Mouse (Mus musculus): Measurements from ENCODE around the gene Nsd1.

Nsd1 gene

DNA sequence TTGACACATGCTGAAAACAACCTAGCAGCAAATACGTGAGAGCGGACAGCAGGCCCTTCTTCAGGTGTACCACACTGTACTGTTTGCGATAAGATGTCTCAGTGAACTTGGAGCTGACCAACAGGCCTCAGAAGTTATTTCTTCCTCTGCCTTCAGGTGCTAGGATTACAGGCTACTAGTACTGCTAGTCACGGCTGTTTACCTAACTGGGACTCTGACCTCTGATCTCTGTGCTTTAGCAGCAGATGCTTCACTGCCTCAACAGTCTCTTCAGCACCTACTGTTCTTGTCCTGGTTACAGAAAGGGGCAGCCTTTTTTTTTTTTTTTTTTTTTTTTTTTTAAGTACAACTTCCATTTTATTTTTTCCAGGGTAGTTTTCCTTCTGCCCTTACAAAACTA lies 43.2 kb downstream of the Nsd1 start:
- DNase-seq (ENCODE audit: low read depth, low spot score): peak; percentile 26

DNA sequence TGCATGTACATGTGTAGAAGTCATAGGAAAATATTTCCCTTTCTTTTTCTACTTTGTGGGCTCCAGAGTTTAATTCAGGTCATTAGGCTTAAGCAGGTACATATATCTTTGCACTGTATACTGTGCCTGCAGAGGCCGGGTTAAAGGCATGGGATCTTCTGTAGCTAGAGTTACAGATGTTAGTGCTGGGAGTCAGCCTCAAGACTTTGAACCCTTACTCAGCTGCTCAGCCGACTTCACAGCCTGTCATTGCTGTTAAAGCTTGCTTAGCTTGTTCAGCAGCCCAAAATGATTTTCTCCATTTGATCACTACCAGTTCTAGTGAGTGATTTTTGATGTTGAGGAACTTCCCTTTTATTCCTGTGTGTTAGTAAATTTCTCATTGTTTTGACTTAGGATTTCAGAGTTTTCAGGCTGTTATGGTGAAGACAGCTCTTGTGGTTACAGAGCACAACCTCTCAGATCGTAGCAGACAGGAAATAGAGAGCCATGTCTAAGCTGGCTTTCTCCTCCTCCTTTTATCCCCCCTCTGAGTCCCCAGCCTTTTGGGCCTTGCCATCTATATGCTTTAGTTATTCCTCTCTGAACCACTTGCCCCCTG lies 45.6 kb downstream of the Nsd1 start:
- DNase-seq (ENCODE audit: low read depth, low spot score): no peak

DNA sequence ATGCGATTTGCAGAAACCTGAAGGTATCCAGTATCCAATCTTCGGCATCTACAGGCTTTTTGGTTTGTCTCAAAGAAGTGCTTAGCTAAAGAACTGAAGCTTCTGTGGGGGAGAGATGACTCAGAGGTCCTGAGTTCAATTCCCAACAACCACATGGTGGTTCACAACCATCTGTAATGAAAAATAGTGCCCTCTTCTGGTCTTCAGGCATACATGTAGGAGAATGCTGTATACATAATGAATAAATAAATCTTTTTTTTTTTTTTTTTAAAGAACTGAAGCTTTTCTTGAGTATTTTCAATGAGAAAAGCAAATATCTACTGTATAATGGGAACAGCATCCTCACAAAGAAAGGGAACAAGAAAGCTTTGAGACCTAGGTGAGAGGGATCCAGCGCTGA lies 49.1 kb downstream of the Nsd1 start:
- DNase-seq (ENCODE audit: low read depth, low spot score): no peak

DNA sequence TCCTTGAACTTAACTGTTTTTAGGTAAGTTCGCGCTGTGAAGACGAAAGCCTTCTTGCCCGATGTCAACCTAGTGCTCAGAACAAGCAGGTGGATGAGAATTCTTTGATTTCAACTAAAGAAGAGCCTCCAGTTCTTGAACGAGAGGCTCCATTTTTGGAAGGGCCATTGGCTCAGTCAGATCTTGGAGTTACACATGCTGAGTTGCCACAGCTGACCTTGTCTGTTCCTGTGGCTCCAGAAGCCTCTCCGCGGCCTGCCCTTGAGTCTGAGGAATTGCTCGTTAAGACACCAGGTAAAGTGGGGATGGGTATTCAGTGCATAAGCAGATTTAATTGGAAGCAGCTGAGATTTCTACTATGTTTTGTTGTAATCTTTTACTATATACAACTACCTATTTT lies 51.9 kb downstream of the Nsd1 start:
- DNase-seq (ENCODE audit: low read depth, low spot score): no peak

DNA sequence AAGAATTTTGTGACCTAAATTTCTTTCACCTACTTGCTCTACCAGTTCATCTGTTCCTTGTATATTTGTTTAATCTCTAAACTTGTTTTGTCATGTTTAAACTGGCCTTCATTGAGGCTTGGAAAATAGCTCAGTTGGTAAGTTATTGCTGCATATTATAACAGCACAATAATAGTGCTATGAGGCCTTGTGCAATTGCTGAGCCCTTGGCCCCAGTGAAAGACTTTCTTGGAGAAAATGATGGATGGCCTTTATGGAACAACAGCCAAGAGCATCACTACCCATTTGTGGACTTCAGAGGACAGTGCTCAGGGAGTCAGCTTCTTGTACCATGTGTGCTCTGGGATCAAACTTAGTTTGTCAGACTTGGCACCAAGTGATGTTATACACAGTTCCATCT lies 52.5 kb downstream of the Nsd1 start:
- DNase-seq (ENCODE audit: low read depth, low spot score): no peak

DNA sequence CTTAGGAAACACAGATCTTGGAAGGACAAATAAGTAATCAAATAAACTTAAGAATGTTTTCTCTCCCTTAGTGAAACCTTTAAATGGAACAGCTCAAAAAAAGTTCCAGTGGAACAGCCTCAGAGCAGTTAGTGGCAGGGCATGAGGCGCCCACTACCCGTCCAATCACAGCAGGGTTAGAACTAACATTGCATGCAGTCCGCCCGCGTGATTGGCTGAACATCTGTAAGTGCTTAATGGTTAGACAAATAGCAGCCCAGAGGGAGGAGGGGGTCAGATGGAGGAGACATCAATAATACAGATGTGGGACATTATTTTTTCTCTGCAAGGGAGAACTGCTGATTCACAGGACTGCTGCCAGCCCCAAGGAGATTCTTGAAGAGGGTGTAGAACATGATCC lies 67.6 kb downstream of the Nsd1 start:
- peak; percentile 55 for DNase-seq (ENCODE audit: low read depth, low spot score)

DNA sequence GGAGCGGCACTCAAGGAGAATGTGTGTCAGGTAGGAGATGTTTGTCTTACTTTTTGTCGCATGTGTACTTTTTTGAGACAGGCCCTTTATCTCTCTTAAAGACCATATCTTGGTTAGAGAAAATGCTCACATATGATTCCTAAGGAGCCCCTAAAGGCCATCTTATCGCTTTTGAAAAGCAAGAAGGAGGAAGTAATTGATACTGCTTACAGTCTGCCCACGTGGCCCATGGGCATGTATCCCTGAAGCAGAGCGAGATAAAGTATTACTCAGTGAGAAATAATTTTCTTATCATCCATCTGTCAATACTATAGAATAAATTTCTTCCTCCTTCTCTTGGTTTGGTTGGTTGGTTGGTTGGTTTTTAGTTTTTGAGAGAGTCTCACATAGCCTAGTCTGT lies 68.1 kb downstream of the Nsd1 start:
- DNase-seq (ENCODE audit: low read depth, low spot score): no peak

DNA sequence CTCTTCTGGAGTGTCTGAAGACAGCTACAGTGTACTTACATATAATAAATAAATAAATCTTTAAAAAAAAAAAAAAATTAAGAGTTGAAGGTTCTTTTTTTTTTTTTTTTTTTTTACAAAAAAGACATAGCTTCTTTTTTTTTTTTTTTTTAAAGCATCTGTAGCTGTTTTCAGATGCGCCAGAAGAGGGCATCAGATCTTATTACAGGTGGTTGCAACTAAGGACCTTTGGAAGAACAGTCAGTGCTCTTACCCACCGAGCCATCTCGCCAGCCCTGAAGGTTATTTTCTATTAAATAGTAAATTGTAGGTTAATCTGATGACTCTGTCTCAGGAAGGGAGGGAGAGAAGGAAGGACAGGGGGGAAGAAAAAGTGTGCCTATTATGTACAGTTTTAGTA lies 79.3 kb downstream of the Nsd1 start:
- DNase-seq (ENCODE audit: low read depth, low spot score): peak; percentile 54

DNA sequence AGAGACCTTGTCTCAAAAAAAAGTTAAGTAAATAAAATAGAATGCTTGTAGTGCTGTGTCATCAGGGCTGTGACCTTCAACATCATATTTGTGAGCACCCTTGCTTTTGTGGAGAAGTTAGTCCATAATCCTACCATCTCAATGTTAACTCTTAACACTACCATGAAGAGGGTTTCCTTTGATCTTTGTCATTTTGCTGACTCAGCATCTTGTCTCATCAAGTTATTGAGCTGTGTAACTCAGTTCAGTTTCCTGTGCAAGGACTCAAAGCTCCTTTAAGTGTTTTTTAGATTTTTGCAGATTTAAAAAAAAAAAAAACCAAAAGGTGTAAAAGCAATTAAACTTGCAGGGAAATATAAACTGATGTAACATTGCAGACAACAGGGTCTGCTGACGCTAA lies 87.2 kb downstream of the Nsd1 start:
- DNase-seq (ENCODE audit: low read depth, low spot score): no peak

DNA sequence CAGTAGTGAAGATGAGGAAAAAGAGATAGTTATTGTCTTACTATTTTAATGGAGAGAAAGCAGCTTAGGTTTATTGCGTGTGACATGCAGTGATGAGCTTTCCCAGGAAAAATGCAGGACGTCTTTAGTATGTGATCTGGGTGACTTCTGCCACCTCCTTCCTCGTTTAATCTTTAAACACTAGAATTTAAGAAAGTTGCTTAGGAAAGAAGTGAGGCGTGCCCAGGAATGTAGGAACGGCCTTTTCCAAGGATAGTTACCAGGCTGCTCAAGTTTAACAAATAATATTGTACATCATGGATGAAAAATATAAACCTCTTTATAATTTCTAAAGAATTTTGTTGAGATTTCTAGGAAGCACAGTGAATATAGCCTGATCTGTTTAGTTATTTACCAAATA lies 91.3 kb downstream of the Nsd1 start:
- DNase-seq (ENCODE audit: low read depth, low spot score): no peak

DNA sequence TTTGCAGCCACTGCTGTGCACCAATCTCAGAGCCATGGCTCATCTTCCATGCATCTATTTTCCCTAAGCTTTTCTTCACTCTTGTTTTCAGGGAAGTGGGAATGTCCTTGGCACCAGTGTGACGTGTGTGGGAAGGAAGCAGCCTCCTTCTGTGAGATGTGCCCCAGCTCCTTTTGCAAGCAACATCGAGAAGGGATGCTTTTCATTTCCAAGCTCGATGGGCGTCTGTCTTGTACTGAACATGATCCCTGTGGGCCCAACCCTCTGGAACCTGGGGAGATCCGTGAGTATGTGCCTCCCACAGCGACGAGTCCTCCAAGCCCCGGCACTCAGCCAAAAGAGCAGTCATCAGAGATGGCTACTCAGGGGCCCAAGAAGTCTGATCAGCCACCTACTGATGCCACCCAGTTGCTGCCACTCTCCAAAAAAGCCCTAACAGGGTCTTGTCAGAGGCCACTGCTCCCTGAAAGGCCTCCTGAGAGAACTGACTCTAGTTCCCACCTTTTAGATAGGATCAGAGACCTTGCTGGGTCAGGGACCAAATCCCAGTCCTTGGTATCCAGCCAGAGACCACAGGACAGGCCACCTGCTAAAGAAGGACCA lies 102.5 kb downstream of the Nsd1 start:
- no peak for DNase-seq (ENCODE audit: low read depth, low spot score)

DNA sequence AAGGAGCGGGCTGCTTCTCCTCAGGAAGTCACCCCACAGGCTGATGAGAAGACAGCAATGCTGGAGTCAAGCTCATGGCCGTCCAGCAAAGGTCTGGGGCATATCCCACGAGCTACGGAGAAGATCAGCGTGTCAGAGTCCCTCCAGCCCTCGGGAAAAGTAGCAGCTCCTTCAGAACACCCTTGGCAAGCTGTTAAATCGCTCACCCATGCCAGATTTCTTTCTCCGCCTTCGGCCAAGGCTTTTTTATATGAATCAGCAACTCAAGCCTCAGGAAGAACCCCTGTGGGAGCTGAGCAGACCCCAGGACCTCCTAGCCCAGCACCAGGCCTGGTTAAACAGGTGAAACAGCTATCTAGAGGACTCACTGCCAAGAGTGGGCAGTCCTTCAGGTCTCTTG lies 103.5 kb downstream of the Nsd1 start:
- DNase-seq (ENCODE audit: low read depth, low spot score): no peak

DNA sequence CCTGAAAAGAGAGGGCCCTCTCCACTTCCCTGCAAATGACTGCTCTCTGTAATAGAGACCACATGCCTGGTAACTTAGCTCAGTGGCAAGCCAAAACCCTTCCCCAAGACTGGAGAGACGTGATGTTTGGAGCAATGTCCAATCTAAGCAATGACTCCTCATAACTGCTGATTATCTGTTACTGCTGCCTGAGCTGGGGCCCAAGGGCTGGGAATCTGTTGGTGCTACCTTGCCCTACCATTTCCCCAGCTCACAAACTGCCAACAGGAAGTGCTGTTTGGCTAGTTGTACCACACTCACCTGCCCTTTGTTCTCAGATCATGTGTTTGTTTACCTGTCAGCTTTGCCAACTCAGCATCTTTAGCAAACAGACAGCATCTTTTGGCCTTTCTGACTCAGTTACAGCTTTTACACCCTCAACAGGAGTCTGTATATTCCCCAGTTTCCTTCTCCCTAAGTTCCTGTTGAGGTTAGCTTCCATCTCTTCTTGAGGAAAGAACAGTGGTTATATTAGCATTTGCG lies 105.4 kb downstream of the Nsd1 start:
- no peak for DNase-seq (ENCODE audit: low read depth, low spot score)

DNA sequence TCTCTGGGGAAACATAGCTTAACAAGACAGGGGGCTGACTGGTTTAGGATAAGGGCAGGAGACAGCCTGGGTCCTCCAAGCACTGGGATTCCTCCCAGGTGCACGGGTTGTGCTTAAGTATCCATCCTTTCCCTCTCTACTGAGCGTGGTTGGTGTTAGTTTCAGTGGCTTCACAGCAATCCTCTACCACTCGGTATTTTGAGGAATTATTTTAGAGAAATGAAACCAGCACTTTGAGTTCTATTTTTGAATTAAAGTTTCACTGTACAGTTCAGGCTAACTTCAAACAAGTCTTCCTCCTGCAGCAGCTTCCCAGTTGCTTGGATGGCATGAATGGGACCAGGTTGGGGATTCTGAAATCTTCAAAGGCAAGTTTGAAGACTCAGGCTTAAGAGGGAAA lies 108.8 kb downstream of the Nsd1 start:
- no peak for DNase-seq (ENCODE audit: low read depth, low spot score)

DNA sequence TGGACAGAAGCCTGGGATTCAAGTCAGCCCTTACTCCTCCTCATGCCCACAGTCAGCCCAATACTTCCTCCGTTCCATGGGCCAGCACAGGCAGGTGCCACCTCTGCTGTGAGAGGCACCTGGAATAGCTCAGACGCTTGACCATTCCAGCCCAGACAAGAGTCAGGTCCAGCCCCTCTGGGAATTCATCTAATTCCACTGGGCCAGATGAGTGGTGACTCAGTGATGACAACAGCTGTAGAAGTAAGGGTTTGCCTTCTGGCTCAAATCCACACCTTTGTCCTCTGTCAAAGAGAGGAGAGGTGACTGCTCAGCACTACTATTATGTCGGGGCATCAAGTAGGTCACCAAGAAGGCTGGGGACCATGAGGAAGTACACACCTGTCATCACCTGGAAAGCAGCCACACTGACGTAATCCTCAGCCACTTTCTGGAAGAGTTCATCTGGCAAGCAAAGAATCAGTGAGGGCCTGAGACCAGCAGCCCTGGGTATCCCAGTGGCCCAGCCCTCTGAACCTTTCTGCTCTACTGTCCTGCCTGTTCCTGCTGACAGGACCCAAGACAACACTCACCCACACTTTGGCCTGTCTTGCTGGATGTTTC lies 110.5 kb downstream of the Nsd1 start, which contains the start of gene Prelid1:
Gene Prelid1 (plus strand): TSS at position 570 of the 603 bp plus-strand sequence.
- no peak for DNase-seq (ENCODE audit: low read depth, low spot score)

DNA sequence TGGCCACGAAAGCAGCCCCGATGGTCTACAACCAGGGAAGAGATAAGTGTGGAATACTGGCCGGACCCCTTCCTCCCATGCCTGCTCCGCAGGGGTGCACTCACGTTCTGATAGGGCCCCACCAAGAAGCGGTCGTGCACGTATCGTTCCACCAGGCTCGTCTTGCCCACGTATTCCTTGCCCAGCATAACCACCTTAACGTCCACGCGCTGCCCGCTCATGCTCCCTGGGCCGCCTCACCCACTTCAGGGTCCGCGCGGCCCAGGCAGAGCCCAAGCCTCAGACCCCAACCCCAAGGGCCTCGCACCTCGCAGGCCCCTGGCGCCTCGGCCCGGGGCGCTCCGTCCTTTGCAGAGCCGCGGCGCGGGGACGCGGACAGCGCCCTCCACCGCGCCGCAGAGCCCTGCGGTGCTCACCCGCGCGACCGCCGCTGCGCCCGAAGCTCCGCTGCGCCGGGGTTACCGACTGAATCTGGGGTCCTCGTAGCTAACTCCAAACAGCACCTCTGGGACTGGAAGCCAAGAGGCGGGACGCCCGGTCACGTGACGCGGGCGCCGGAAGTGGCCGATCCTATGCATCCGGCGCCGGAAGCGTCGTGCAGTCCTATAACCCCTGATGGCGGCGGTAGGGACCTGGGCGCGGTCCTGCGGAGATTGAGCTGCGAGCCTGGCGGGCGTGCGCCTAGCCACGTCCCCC lies 112.0 kb downstream of the Nsd1 start, which contains the start of gene Rab24:
Gene Rab24 (minus strand): TSS at position 513 of the 696 bp plus-strand sequence.
- DNase-seq (ENCODE audit: low read depth, low spot score): peak; percentile 83

DNA sequence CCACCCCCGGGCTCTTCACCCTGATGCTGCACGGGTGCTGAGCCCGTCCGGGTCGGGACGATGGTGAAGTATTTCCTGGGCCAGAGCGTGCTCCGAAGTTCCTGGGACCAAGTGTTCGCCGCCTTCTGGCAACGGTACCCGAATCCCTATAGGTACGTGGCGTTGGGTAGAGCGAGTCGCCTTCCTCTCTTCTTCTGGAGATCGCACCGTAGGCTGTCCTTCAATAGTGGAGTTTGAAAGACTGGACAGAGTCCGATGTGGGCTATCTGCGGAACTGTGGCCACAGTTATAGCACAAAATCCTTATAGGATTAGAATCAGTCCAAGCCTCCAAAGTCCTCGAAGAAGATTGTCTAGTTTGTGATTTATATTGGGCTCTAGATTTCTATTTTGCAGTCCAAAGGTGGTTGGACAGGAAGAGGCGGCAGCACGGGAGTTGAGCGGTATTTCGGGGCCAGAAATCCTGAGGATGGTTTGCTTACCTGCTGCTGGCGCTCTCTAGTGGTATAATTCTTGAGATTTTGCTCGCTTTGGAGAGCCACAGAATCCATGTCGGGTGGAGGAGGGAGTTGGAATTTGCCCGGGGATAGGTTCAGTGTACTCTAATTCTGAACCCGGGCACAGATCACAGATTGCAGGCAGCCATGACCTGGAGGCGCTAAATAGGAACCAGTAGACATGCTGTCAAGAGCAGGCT lies 112.7 kb downstream of the Nsd1 start:
- peak; percentile 79 for DNase-seq (ENCODE audit: low read depth, low spot score)

DNA sequence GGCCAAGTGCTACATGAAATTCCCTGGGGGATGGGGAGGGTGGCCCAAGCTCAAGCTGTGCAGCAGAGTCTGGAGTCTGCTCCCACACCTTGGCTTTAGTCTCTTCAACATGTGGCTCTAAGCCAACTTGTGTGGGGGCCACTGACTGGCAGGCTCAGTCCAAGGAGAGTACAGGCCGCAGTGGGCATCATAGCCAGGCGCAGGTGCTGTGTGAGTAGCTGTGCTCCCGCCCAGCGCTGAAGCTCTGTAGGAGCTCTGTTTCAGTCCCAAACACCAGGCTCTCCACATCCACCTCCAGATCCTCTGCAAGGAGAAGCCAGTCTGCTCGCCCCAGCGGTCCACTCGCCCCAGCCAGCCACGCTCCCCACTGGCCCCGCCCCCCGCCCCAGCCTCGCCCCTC lies 116.0 kb downstream of the Nsd1 start:
- peak; percentile 31 for DNase-seq (ENCODE audit: low read depth, low spot score)

DNA sequence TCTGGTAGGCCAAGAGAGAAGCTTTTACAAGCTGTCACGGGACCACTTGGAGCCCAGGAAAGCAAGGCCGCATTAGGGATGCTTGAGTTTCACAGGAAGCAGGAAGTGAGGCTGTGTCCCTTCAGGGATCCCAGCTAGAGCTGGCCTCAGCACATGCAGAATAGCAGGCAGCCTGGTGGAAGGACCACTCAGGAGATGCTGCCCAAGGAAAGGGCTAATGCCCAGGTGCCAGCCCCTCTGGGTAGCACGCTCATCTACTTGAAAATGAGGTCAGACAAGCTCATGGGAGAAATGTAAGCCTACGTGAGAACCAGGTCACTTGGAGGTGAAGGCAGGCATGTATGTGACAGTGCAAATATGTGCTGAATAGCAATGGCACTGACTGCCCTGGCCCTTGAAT lies 117.6 kb downstream of the Nsd1 start:
- DNase-seq (ENCODE audit: low read depth, low spot score): no peak

DNA sequence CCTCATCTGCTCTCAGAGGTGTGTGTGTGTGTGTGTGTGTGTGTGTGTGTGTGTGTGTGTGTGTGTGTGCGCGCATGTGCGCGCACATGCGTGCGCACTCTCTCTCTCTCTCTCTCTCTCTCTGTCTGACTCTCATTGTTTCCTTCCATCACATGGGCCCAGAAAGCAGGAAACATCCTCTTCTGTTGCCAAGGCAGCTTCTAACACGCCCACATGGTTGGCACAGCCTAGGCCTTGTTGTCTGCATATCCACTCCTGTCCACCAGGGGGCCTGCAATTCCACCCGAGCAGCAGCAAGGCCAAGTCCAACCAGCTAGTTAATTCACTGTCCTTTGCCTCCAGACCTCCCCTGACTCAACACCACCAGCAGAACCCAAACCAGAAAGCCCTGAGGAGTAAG lies 118.1 kb downstream of the Nsd1 start:
- DNase-seq (ENCODE audit: low read depth, low spot score): peak; percentile 88

DNA sequence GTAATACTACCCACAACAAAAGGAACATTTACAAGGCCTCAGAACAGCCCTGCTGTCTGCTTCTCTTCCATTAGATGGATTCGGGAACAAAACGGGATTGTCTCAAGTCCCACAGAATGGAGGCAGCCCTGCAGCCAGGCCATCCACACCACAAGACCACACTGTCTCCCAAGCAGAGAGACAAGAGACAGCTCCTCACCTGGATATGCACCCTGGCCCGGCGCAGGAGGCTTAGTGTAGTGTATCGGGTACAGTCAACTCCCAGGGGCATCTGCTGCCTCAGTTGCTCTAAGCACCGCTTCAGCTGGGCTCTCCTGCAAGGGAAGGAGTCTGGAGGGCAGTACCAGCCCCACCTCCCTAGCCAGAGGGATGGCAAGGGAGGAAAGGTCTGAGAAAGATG lies 118.6 kb downstream of the Nsd1 start:
- no peak for DNase-seq (ENCODE audit: low read depth, low spot score)

DNA sequence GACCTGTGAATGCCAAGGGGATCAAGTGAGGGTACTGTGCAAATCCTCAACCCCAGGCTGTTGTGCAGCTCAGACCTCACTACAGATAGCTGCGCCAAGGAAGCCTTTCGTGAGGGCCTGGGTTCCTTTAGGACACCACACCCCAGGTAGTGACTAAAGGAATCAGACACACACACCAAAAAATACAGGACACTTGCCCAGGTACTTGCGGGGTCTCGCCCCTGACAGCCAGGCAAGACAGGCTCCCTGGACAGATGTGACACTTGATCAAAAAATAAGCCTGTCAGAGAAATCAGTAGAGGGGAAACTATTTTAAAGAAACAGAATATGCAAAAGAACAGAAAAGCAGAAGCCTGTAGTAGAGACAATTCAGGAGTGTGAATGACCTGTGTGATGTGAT lies 119.1 kb downstream of the Nsd1 start:
- DNase-seq (ENCODE audit: low read depth, low spot score): no peak
